Mouse (Mus musculus) MEL-GATA-1-ER (cell line): ENCODE results near the gene Tnfrsf18.

Experiments
- DNase-seq: peaks from one replicate; pipeline ENCODE4 v3.0.0-alpha.2; 2012; ENCODE audit warnings: low read depth; ENCODE audit errors: extremely low read depth

Gene Tnfrsf18

DNA sequence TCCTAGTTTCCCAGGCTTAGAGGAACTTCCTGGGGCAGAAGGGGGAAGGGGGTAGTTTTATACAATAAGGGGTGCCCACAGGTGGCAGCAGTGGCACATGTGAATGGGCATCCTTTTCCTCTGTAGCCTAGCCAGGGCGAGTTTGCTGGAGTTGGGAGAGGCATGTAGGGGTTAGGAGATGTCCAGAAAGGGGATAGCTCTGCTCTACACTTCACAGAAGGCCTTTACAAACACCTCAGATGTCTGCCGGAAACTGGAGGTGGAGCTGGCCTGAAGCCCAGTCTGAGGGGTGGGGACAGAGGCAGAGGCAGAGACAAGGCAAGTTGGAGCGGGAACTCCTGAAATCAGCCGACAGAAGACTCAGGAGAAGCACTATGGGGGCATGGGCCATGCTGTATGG, at the start of gene Tnfrsf18:
Gene Tnfrsf18 (plus strand): TSS at position 152 of the 400 bp plus-strand sequence.
- peak; percentile 56 for DNase-seq

DNA sequence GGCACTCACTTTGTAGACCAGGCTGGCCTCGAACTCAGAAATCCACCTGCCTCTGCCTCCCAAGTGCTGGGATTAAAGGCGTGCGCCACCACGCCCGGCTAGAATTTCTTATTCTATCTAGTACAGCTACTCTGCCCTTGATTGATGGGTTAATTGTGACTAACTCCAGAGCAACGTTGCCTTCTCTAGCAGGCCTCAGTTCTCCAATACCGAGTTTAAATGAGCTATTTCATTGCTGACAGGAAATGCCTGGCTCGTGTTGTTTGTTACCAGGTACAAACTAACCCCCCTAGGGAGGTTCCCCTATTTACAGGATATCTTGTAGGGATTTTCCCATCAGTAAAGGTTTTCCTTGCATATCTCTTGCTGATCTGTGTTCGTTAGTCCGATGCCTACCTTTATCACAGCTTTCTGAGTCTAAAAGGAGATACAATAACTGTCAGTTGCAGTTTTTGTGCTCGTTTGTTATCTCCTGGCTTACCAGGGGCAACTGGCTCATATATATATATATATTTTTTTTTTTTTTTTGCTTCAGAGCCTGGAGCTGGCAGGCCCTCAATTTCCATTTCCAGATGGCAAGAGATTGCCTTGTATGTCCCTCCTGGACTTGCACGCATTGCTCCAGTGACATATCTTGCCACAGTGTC, 44.4 kb upstream of the Tnfrsf18 start:
- no peak for DNase-seq

DNA sequence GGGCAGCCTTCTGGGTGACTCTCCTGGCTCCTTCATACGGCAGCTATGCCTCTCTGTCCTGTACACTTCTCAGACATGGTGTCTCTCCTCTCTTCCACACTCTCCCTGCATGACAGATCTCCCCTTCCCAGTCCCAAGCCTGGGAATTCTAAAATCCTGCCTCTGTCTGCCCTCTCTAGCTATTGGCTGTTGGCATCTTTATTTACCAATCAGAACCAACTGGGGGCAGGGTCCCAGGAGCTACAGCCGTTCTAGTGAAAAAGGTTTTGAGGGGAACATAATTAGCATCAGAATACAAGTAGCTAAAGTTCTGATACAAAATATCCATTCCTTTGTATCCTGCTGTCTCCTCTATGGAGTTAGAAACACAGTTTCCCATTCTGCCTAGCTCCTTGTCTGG, 42.2 kb upstream of the Tnfrsf18 start:
- no peak for DNase-seq

DNA sequence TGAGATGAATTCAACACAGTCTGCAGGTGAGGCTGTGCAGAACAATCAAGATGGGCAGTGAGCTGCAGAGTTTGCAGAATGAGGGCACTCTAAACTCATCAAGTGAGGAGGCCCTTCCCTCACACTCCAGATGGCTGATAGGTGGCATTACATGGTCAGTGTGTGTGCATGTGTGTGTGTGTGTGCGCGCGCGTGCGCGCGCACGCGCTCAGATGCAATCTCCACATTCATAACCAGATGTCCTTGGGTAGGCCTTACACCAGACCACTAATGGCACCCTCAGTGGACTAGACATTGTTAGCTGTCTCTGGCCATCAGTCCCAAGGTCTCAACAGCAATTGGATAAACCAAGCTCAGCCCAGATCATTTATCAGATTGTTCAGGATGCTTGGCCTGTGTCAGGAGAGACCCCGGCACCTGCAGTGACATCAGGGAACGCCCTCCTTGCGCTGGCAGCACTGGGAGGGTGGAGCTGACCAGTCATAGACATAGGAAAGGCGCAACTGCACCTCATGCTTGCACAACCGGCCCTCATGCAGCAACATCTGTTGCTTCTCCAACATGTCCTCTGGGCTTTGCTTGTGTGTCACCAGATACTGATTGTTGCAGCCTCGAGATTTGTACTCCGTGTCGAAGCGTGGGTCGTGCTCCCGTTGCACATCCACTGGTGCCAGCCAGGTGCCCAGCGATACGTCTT, 34.6 kb upstream of the Tnfrsf18 start:
- peak; percentile 37 for DNase-seq

DNA sequence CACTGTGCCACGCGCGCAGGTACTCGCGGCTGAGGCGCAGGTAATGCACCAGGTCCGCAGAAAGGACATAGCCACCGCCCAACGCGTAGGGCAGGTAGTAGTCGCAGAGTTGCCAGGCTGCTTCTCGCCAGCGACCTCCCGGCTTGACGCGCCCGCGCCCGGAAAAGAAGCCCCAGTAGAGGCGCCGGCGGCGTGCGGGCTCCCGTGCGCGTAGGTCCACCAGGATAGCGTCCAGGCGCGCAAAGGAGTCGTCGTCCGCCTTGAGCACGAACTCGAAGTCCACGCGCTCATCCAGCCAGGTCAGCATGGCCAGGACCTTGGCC, 34.1 kb upstream of the Tnfrsf18 start:
- DNase-seq, result no peak

DNA sequence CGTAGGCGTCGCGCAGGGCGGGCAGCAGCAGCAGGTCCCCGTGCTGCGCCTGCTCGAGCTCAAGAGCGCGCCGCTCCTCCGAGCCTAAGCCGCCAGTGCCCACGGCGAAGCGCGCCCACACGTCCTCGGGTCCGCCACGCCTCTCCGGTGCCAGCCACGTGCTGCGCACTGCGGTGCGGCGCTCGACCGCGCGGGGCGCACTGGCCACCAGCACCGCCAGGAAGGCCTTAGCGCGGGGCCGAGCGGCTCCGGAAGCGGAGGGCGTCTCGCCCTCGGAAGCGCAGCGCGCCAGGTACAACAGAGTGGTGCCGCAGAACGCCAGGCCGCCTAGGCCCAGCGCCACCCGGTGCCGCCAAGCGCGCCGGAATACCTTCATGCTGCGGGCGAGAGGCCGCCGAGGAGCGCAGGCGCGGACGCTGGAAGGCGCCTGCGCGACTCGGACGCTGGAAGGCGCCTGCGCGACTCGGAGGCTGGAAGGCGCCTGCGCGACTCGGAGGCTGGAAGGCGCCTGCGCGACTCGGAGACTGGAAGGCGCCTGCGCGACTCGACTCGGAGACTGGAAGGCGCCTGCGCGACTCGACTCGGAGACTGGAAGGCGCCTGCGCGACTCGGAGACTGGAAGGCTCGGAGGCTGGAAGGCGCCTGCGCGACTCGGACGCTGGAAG, 33.6 kb upstream of the Tnfrsf18 start, which contains the start of the genes B3galt6 and Sdf4:
Gene B3galt6 (minus strand): TSS at position 409 of the 665 bp plus-strand sequence.
Gene Sdf4 (plus strand): TSS at position 632 of the 665 bp plus-strand sequence.
- DNase-seq, result peak; percentile 49

DNA sequence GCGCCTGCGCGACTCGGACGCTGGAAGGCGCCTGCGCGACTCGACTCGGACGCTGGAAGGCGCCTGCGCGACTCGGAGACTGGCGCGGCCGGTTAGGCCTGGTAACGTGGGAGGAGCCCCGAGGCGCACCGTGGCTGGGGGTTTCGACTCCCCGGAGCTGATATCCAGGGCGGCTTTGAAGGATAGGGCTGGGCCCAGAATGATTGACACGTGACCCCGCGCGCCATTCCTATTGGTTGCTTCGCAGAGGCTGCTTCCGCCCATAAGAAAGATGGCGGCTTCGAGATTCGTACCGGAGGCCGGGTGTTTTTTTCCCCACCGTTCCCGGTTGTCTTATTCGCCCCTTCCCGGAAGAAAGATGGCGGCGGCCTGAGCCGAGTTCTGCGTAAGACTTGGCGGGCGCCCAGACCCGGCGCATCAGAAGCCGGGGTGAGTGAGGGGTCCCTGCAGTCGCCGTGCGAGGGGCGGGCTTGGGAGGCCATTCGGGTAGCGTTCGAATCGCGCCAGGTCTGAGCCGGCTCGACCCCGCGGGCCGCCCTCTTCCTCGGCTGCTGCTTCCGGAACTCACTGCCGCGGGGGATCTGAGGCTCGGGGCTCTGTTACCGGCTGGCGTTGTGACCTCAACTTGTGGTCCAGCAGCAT, 32.9 kb upstream of the Tnfrsf18 start:
- DNase-seq, result peak; percentile 80

GRCm38 (mm10) chr4:155993606-155994005, 32.4 kb upstream of the Tnfrsf18 start:
- peak; percentile 8 for DNase-seq

- DNase-seq, result no peak
Observed at GRCm38 (mm10) chr4:156004109-156004508, 21.9 kb upstream of the Tnfrsf18 start.

DNA sequence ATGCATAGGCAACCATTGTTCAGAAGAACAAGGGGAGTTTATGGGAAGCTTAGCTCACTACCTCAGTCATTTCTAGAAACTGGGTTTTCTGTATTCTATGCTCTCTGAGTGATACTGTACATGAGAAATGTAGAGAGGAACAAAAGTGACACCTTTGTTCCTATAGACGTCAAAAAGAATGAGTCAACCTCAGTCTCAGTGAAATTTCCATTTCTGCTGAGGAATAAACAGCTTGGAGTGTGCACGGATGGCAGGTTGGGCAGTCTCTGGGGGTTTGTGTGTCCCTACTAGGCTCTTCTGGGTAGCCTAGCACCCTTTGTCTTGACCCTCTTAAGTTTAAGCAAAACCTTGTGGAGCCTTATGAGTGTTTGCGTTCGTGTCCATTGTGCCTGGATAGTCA, 17.6 kb upstream of the Tnfrsf18 start:
- no peak for DNase-seq

GRCm38 (mm10) chr4:156013637-156014036, 12.3 kb upstream of the Tnfrsf18 start, which contains the start of gene Tnfrsf4:
Gene Tnfrsf4 (plus strand): TSS chr4:156013843.
- DNase-seq, result no peak

DNA sequence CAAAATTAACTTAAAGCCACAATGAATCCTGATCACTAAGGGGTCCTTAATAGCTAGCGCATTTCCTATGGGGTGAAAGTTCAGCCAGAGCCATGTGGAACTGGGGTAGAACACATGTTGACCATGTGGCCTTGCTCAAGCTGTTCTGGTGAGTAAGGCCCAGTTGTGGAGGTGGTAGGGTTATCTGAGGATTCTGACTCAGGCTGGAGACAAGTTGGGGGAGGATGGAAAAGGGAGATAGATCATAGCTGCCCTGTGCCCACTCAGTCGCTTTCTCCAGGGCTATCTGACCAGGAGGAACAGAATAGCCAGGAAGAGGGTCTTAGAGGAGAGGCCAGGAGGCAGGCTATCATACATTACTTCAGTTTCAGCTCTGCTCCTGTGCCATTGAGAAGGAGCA, 11.5 kb upstream of the Tnfrsf18 start:
- no peak for DNase-seq

GRCm38 (mm10) chr4:156019771-156020170, 6.2 kb upstream of the Tnfrsf18 start:
- no peak for DNase-seq

GRCm38 (mm10) chr4:156021381-156021780, 4.6 kb upstream of the Tnfrsf18 start:
- no peak for DNase-seq

- no peak for DNase-seq
Observed at GRCm38 (mm10) chr4:156021942-156022419, 4.0 kb upstream of the Tnfrsf18 start.

GRCm38 (mm10) chr4:156023520-156023919, 2.4 kb upstream of the Tnfrsf18 start:
- no peak for DNase-seq

DNA sequence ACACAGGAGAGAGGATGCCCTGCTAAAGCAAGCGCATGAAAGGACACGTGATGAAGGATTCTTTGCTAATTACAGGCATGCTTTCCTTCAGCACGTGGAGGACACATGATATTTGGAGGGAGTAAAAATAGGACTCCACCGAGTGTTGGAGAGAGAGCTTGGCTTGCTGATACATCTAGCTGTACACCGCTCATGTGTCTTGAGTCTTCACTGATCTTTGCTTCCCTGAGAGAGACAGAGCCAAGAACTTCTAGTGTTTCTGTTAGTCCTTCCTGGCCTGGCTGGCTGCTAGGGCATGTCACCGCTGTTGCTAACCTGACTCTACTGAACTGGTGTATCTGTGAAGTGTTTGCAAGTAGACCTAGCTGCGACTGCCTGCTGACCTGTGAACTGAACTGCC, 1.8 kb upstream of the Tnfrsf18 start:
- no peak for DNase-seq

- DNase-seq, result no peak
Observed at GRCm38 (mm10) chr4:156028580-156028979, 2.6 kb downstream of the Tnfrsf18 start.

- no peak for DNase-seq
Observed at GRCm38 (mm10) chr4:156030651-156031118, 4.7 kb downstream of the Tnfrsf18 start.

DNA sequence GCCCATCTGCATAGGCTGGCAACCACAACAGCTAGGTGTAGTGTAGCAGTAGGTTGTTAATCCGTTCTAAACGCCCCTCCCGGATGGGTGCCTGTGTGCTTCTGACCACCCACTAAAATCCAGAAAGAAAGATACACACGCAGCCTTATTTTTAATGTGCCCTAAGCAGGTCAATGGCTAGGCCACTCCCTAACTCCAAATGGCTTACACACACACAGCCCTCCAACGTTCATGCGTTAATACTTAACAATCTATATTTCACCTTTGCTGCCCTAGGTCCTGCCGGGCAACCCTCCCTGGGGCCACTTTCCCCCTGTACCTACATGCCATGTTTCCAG, 5.3 kb downstream of the Tnfrsf18 start:
- no peak for DNase-seq

DNA sequence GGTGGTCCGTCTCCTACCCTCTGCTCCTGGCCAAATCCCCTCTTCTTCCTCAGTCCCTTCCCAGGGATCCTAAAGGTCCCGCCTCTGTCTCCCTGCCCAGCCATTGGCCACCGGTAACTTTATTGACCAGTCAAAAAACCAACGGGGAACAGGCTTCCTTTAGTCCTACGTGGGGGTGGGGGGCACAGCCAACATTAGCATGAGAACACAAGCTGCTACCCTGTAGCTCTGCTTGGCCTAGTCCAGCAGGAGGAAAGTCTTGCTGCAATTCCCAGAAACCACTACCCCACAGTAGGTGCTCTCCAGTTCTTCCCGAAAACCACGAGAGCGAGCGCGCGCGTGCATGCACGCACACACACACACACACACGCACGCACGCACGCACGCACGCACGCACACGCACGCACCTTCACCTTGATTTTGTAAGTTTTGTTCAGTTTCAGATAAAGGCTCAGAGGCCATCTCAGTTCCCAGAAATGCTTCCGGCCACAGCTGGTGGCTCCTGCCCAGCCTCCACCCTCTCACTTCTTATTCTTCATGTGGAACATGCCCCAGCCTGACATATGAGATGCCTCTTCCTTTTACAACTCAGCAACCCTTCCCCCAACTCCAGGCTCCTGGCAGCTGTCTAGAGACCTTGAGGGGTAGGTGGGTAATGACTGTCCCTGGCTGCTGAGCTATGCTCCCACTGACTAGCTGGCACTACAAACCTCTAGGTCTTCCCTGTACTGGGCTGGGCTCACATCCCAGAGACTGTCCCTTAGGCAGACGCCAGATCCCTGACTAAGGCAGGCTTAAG, 5.8 kb downstream of the Tnfrsf18 start:
- no peak for DNase-seq
